Mouse (Mus musculus): ENCODE data around the gene Slc38a7.
"Not testable (repeated sequence)": the region's sequence is repeated elsewhere in the genome, so short reads cannot be mapped to it uniquely, and the experiment has no call there.

Gene Slc38a7

GRCm38 (mm10) chr8:95850326-95850725, 3.0 kb downstream of the Slc38a7 start:
- no peak for DNase-seq (ENCODE audit: low read depth)

DNA sequence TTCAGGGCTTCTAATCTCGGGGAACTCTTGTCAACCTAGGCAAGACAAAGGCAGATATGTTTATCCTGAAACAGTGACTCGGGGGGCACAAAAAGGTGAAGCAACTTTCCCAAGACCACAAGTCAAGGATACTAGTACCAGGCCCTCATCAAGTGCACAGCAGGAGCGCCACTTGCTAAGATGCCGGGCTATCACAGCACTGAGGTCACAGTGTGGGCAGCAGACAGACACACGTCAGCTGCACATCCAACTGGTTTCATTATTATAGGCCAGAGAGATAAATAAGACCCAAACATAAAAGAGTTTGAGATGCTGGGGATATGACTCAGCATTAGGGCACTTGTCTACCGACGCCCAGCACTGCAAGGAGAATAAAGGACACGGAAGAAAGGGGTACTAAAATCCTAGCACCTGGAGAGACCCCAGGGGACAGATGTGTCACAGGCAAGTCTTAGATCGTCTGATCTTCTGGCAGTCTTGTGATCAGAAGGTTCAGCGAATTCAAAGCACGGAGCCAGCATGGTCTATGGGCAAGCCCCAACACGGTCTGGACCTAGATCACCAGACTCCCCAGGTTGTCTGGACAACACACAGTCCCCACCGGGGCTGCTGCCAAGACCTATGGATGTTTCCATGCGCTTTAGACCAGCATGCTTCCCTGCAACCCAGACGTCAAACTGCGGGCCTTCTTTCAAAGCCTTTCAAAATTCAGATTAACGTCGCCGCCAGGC, 4.4 kb downstream of the Slc38a7 start:
- DNase-seq (ENCODE audit: low read depth): no peak

DNA sequence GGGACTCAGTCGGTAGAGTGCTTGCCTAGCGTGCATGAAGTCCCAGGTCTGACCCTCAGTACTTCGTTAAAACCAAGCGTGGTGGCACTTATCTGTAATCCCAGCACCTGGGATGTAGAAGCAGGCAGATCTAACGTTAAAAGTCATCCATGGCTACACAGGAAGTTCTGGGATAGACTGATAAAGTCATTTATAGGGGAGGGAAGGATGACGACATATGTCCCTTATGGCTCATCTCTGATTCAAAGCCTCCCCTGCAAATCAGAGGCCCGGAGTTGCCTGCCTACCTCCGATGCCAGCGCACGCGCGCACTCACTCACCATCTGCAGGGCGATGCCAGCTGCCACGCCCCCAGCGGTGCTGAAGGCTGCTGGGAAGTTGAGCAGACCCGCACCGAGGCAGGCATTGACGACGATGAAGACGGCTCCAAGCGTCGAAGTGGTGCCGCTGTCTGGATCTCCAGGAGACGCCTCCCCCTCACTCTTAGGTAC, 5.2 kb downstream of the Slc38a7 start:
- DNase-seq (ENCODE audit: low read depth): peak; percentile 16

DNA sequence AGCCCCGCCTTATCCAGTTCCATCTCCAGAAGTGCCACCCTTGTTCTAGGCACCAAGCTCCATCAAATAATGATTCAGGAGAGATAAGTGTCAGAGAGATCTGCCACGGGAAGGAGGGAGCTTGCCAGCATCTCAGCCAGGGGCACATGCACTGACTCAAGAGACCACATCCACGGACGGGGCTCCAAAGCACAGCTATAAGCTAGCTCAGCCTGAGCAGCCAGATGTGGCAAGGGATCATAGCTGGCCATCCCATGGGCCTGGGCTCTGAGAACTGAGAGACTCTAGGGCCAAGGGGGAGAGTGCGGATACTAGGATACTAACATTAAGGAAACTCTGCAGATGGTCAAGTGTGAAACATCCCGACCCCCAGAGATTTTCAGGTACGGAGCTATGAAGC, 8.3 kb downstream of the Slc38a7 start:
- no peak for DNase-seq (ENCODE audit: low read depth)

- no peak for DNase-seq (ENCODE audit: low read depth)
These were observed 9.4 kb downstream of the Slc38a7 start for GRCm38 (mm10) chr8:95843968-95844367.

GRCm38 (mm10) chr8:95841436-95841835, 11.9 kb downstream of the Slc38a7 start:
- no peak for DNase-seq (ENCODE audit: low read depth)

DNA sequence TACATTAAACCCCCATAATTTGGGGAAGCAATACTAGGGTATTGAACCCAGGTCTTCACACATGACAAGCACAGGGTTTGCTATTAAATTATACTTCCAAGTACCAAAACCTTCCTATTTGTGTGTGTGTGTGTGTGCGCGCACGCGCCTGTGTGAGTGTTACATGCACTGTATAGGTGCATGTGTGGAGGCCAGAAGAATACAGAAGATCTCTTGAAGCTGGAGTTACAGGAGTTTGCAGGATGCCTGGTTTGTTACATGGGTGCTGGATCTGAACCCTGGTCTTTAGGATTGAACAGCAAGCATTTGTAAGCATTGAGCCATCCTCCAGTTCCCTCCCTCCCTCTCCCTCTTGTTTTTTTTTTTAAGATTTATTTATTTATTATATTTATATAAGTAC, 14.1 kb downstream of the Slc38a7 start:
- no peak for DNase-seq (ENCODE audit: low read depth)

DNA sequence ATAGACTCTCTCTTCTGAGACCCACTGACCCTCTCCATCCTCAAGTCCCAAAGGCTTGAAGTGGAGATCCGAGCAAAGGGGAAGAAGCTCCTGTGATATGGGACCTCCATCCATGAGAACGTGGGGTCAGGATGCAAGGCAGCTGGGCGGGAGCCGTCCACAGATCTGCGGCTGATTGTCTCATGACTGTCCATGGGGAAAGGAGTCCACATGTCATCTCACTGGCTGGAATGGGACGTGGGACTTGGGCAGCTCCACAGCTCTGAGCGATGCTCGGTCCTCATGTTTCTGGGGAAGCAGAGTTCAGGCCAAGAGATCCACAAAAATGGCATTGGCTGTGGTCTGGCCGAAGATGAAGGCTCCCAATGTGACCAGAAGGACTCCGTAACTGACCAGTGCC, 16.1 kb downstream of the Slc38a7 start:
- DNase-seq (ENCODE audit: low read depth): no peak

GRCm38 (mm10) chr8:95835891-95836290, 17.4 kb downstream of the Slc38a7 start:
- no peak for DNase-seq (ENCODE audit: low read depth)

GRCm38 (mm10) chr8:95833435-95833984, 19.8 kb downstream of the Slc38a7 start:
- peak; percentile 16 for DNase-seq (ENCODE audit: low read depth)

DNA sequence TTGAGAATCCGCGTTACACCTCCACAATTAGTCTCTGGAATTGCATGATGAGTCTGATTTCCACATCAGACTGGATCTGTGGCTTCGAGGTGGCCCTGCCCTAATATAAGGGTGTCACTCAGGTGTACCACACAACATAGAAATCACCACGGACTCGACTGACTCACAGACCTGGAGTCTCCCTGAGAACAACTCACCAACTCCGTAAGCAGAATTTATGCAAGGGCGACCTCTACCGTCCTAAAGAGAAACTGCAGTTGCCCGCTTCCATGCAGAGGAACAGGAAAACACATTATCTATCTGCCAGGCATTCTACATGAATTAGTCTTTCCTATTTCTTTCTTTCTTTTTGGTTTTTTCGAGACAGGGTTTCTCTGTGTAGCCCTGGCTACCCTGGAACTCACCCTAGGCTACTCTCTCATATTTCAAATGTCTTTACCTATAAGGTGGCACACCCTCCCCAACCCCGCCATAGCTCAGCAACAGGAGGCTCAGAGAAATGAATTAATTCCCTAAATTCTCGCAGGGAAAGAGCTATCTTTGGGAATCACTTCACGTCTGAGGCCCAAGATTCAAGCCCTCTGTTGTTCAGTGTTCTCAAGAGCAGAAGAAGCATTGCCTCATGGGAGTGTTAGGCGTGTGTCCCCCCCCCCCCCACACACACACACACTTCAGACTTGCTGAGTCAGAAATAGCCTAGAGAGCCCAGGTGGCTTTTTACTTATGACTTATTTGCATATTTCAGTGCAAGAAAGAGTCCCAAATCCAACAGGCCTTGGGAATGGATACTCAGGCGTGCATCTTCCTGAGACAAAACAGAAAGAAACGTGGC, 20.5 kb downstream of the Slc38a7 start:
- peak; percentile 83 for DNase-seq (ENCODE audit: low read depth)

DNA sequence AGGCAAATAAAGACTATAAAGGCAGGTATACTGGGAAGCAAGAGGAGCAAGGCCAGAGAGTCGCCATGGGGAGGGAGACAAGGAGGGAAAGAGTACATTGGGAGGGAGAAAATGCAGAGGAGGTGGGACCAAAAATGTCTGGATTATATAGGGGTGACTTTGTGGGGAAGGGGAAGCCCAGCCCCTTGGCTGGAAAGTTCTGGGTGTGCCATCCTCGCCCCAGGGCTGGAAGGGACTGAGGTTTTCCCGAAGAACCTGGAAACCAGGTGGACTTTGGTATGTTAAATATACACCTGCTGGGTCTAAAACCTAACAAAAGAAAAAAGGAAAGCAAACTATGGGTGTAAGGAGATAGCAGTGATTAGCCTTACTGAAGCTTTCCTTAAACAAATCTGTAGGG, 23.2 kb downstream of the Slc38a7 start:
- DNase-seq (ENCODE audit: low read depth): no peak

GRCm38 (mm10) chr8:95825162-95825561, 28.2 kb downstream of the Slc38a7 start, which contains the start of gene Sap18b:
Gene Sap18b, plus strand, starts transcription at chr8:95825346.
- not testable (repeated sequence) for DNase-seq (ENCODE audit: low read depth)

GRCm38 (mm10) chr8:95822699-95823098, 30.6 kb downstream of the Slc38a7 start:
- DNase-seq (ENCODE audit: low read depth): no peak

GRCm38 (mm10) chr8:95822096-95822495, 31.2 kb downstream of the Slc38a7 start:
- no peak for DNase-seq (ENCODE audit: low read depth)

- DNase-seq (ENCODE audit: low read depth): no peak
These were observed 32.1 kb downstream of the Slc38a7 start for GRCm38 (mm10) chr8:95821266-95821665.

DNA sequence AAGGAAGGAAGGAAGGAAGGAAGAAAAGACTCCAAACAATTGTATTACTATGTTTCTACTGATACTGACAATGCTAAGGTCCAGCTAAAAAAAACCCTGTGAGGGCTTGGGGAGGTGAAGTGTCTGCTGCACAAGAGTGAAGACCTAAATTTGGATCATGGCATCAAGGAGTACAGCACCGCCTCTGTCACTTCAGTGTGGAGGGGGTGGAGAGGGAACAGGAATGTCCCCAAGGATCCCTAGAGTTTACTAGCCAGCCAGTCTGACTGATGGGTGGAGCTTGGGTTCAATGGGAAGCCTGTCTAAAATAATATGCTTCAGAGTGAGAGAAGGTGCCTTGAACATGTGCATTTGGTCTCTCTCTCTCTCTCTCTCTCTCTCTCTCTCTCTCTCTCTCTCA, 35.1 kb downstream of the Slc38a7 start:
- no peak for DNase-seq (ENCODE audit: low read depth)

DNA sequence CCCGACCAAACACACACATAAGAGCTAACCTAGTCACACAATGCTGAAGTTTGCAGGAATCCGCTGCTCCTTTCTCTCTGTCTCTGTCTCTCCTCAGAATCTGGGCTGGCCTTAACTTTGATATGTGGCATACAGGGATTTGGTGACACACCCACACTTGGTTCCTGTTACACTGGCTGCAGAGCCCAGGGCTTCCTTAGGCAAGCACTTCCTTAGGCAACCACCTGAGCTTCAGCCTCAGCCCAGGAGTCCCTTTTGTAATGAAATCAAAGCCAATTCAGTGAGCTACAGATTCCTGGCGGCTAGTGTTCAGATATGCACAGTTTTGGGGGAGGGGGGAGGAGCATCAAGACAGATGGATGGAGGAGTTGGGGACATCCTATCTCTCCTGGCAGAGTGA, 35.7 kb downstream of the Slc38a7 start:
- no peak for DNase-seq (ENCODE audit: low read depth)

GRCm38 (mm10) chr8:95816044-95816708, 37.2 kb downstream of the Slc38a7 start:
- no peak for DNase-seq (ENCODE audit: low read depth)

DNA sequence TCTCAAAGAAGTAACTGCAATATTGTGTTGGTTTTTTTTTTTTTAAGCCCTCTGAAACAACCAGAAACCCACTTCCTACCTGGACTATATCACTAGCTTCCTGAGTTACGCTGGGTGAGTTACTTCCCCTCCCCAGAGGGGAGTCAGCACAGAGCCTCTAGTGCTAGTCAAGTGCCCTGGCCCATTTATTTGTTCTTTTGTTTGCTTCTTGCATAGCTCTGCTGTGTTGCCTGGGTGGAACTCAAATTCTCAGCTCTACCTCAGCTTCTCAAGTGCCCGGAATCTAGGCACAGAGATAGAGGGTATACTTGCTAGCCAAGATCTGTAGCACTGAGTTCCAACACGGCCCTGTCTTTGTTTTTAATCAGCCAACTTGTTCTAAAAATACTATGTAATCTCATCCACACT, 43.2 kb downstream of the Slc38a7 start:
- DNase-seq (ENCODE audit: low read depth): no peak

GRCm38 (mm10) chr8:95809116-95809515, 44.2 kb downstream of the Slc38a7 start:
- DNase-seq (ENCODE audit: low read depth): no peak

DNA sequence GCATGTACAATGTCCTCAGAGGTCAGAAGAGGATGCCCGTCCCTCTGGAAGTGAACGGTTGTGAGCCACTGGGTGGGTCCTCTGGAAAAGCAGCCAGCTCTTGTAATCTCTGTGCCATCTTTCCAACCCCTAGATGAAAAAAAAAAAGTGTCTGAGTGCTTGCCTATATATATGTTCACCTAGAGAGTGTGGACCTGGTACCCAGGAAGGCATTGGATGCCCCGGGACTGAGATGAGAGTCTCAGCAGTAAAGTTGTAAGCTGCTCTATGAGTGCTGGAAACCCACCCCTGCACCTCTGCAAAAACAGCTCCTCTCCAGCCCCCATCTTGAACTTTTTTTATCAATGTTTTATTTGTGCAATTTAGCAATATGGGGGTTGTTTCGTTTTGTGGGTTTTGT, 44.7 kb downstream of the Slc38a7 start:
- DNase-seq (ENCODE audit: low read depth): no peak

All from c-Kit-positive CD71-positive TER-119-negative erythroid progenitor cells, embryonic 14.5 days (primary cell).